Mouse (Mus musculus): ENCODE measurements around the gene Foxp1. TPM values are rescaled to one million over a fixed set of nuclear protein-coding genes. Genes with fewer than 3 reads are reported as not detected.

Gene Foxp1
- polyA plus RNA-seq, 2 experiments, result 101 to 166 TPM

GRCm38 (mm10) chr6:99078089-99078488 is 444.4 kb downstream of the Foxp1 start:
- no peak for TF ChIP-seq POLR2A (IDR thresholded peaks at IDR 0.05; ENCODE audit: borderline replicate concordance, extremely low read depth, insufficient read depth, insufficient read length)
- no peak overlapping the region for H3K27ac ChIP-seq (replicated peaks; ENCODE audit: low read depth, low read length)
- ATAC-seq (ENCODE audit: low FRiP score, low read depth) (no peak), DNase-seq (ENCODE audit: low spot score) (no peak)
- H3K9me3 ChIP-seq (ENCODE audit: control insufficient read depth, low read length), result no peaks in the 10 kb centered on the region
- 90% methylated on average over 4 of the region's 4 CpGs for WGBS
- no peak overlapping the region for H3K9ac ChIP-seq (ENCODE audit: low read depth, low read length, severe bottlenecking)
- no peaks in the 10 kb centered on the region for H3K27me3 ChIP-seq (ENCODE audit: control insufficient read depth, insufficient read depth, low read length)
- H3K36me3 ChIP-seq (ENCODE audit: control insufficient read depth, insufficient read depth, low read length), result peaks cover 16% of the 10 kb centered on the region
- no peak overlapping the region for H3K4me3 ChIP-seq (replicated peaks; ENCODE audit: low read length)
- H3K4me2 ChIP-seq (replicated peaks; ENCODE audit: low read depth, low read length, severe bottlenecking), result no peak overlapping the region
- H3K4me1 ChIP-seq (ENCODE audit: control insufficient read depth, insufficient read depth, low read length), result peaks cover 9% of the 10 kb centered on the region

DNA sequence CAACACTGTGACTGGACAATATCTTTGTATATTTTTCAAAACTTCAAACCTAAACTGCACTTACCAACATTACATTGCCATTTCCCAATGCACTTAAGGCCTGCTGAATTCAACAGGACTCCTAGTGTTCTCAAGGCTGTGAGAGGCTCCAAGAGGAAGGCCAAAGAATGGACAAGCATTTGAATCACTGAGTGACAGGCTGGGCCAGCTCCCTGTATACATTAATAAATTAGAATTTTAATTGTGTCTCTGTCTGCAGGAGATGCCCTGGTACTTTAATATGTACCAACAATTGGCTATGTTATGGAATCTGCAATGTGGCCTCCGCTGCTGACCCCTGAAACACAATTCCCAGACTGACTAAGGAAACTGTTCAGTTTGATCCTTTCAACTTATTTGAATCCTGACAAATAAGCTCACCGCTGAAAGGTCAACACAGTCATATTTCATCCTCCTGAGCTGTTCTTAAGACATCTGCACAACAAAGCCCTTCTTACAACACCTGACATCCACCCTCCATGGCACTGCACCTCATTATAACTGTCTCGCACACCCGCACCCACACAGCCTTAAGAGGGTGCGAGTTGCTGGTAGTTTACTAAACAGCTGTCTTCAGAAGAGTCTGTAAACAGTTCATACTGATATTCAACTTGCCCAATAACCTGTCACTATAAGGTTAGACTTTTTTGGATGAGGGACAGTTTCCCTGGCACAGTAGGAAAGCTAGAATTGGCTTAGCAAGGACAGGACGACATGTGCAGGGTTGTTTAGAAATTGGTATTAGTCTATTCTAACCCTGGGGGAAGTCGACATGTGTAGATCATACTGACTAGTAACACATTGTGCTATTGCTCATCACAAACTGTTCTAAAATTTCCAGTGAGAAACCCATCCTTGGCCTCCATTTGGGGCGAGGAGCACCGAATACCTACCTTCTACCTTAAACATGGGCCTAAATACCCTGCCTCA is 448.9 kb downstream of the Foxp1 start:
- DNase-seq (ENCODE audit: low spot score) (no peak), ATAC-seq (ENCODE audit: low FRiP score, low read depth) (no peak)
- Histone ChIP-seq H3K27me3 (ENCODE audit: control insufficient read depth, insufficient read depth, low read length) (no peaks in the 10 kb centered on the region), H3K4me1 (ENCODE audit: control insufficient read depth, insufficient read depth, low read length) (0 out of 2 replicates have a peak, but pooled peaks cover 3% of the 10 kb centered on the region), H3K9ac (ENCODE audit: low read depth, low read length, severe bottlenecking) (no peak overlapping the region), H3K27ac (replicated peaks; ENCODE audit: low read depth, low read length) (no peak overlapping the region), H3K9me3 (ENCODE audit: control insufficient read depth, low read length) (no peaks in the 10 kb centered on the region), H3K36me3 (ENCODE audit: control insufficient read depth, insufficient read depth, low read length) (peaks cover 16% of the 10 kb centered on the region), H3K4me2 (replicated peaks; ENCODE audit: low read depth, low read length, severe bottlenecking) (no peak overlapping the region), H3K4me3 (replicated peaks; ENCODE audit: low read length) (no peak overlapping the region)
- TF ChIP-seq POLR2A (IDR thresholded peaks at IDR 0.05; ENCODE audit: borderline replicate concordance, extremely low read depth, insufficient read depth, insufficient read length), result no peak
- 78% methylated on average over 9 of the region's 9 CpGs for WGBS

GRCm38 (mm10) chr6:99070710-99071109 is 451.8 kb downstream of the Foxp1 start:
- WGBS, result 30% methylated on average over 5 of the region's 5 CpGs
- H3K9me3 ChIP-seq (ENCODE audit: control insufficient read depth, low read length), result no peaks in the 10 kb centered on the region
- no peak for TF ChIP-seq POLR2A (IDR thresholded peaks at IDR 0.05; ENCODE audit: borderline replicate concordance, extremely low read depth, insufficient read depth, insufficient read length)
- H3K4me1 ChIP-seq (ENCODE audit: control insufficient read depth, insufficient read depth, low read length), result peaks cover 19% of the 10 kb centered on the region
- no peak overlapping the region for H3K4me2 ChIP-seq (replicated peaks; ENCODE audit: low read depth, low read length, severe bottlenecking)
- no peak overlapping the region for H3K9ac ChIP-seq (ENCODE audit: low read depth, low read length, severe bottlenecking)
- DNase-seq (ENCODE audit: low spot score), result no peak
- no peaks in the 10 kb centered on the region for H3K27me3 ChIP-seq (ENCODE audit: control insufficient read depth, insufficient read depth, low read length)
- no peak overlapping the region for H3K4me3 ChIP-seq (replicated peaks; ENCODE audit: low read length)
- no peak for ATAC-seq (ENCODE audit: low FRiP score, low read depth)
- peaks cover 15% of the 10 kb centered on the region for H3K36me3 ChIP-seq (ENCODE audit: control insufficient read depth, insufficient read depth, low read length)
- H3K27ac ChIP-seq (replicated peaks; ENCODE audit: low read depth, low read length), result no peak overlapping the region

GRCm38 (mm10) chr6:99069726-99070125 is 452.8 kb downstream of the Foxp1 start:
- no peak overlapping the region for H3K4me2 ChIP-seq (replicated peaks; ENCODE audit: low read depth, low read length, severe bottlenecking)
- no peak overlapping the region for H3K9ac ChIP-seq (ENCODE audit: low read depth, low read length, severe bottlenecking)
- peaks cover 5% of the 10 kb centered on the region; the same call in 1 of the 2 replicates for H3K36me3 ChIP-seq (ENCODE audit: control insufficient read depth, insufficient read depth, low read length)
- no peak overlapping the region for H3K27ac ChIP-seq (replicated peaks; ENCODE audit: low read depth, low read length)
- peaks cover 27% of the 10 kb centered on the region for H3K4me1 ChIP-seq (ENCODE audit: control insufficient read depth, insufficient read depth, low read length)
- H3K4me3 ChIP-seq (replicated peaks; ENCODE audit: low read length), result no peak overlapping the region
- ATAC-seq (ENCODE audit: low FRiP score, low read depth) (no peak), DNase-seq (ENCODE audit: low spot score) (no peak)
- no peak for TF ChIP-seq POLR2A (IDR thresholded peaks at IDR 0.05; ENCODE audit: borderline replicate concordance, extremely low read depth, insufficient read depth, insufficient read length)
- H3K27me3 ChIP-seq (ENCODE audit: control insufficient read depth, insufficient read depth, low read length), result no peaks in the 10 kb centered on the region
- H3K9me3 ChIP-seq (ENCODE audit: control insufficient read depth, low read length), result no peaks in the 10 kb centered on the region
- WGBS, result 94% methylated on average over 1 of the region's 1 CpGs

- no peak overlapping the region for H3K4me3 ChIP-seq (replicated peaks; ENCODE audit: low read length)
- ATAC-seq (ENCODE audit: low FRiP score, low read depth) (peak; percentile 23; the same call in 1 of the 2 replicates), DNase-seq (ENCODE audit: low spot score) (peak; percentile 48)
- no peak overlapping the region for H3K9ac ChIP-seq (ENCODE audit: low read depth, low read length, severe bottlenecking)
- no peaks in the 10 kb centered on the region for H3K9me3 ChIP-seq (ENCODE audit: control insufficient read depth, low read length)
- no peak overlapping the region for H3K4me2 ChIP-seq (replicated peaks; ENCODE audit: low read depth, low read length, severe bottlenecking)
- H3K36me3 ChIP-seq (ENCODE audit: control insufficient read depth, insufficient read depth, low read length), result no peaks in the 10 kb centered on the region
- peaks cover 33% of the 10 kb centered on the region for H3K4me1 ChIP-seq (ENCODE audit: control insufficient read depth, insufficient read depth, low read length)
- WGBS, result 30% methylated on average over 9 of the region's 9 CpGs
- TF ChIP-seq POLR2A (IDR thresholded peaks at IDR 0.05; ENCODE audit: borderline replicate concordance, extremely low read depth, insufficient read depth, insufficient read length), result no peak
- H3K27ac ChIP-seq (replicated peaks; ENCODE audit: low read depth, low read length), result no peak overlapping the region; the same call in 1 of the 2 replicates
- H3K27me3 ChIP-seq (ENCODE audit: control insufficient read depth, insufficient read depth, low read length), result no peaks in the 10 kb centered on the region
Observed at GRCm38 (mm10) chr6:99065569-99066353, 456.8 kb downstream of the Foxp1 start.
